Mouse (Mus musculus) urinary bladder, adult 18-20 months (tissue): Measurements from ENCODE around the gene Ccdc63.
"Not testable (repeated sequence)": the region's sequence is repeated elsewhere in the genome, so short reads cannot be mapped to it uniquely, and the experiment has no call there.

ENCODE experiments used
- DNase-seq, 2 experiments: peaks; one replicate each; pipeline ENCODE4 v3.0.0; 2022; ENCODE audit warnings: low spot score in 2 of 2, mixed read lengths in 2 of 2

Ccdc63 gene

DNA sequence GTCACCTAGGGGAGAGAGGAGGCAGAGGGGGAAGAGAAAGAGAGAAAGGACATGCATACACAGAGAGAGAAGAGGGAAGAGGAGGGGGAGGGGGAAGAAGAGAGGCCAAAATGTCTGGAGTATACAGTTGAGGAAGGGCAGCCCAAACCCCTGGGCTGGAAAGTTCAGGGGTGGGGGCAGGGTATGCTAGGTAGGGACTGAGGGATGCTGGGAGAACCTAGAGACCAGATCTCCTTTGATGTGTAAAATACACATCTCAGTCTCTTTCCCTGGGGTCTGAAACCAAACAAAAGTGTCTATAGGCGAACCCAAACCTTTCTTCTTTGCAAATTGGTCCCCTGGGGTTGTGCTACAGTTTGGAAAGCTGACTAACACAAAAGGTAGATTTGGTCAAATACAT lies 7.5 kb upstream of the Ccdc63 start:
- DNase-seq: no peak

DNA sequence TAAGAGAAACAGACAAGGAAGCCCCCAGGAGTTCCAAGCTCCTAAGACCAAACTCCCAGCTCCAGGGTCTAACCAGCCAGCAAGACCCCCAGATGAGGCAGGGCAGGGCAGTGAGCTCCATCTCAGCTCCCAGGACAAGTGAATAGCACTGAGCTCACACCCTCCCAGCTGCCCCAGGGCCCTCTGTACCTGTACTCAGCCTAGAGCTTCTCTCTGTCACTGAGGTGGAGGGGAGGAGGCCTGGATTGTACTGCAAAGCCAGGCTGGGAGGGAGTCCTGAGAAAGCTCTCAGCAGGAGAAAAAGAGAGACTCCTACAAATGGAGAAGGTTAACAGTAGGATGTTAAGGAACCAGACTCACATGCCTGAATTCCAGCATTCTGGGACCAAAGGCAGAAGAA lies 6.0 kb upstream of the Ccdc63 start:
- no peak for DNase-seq

DNA sequence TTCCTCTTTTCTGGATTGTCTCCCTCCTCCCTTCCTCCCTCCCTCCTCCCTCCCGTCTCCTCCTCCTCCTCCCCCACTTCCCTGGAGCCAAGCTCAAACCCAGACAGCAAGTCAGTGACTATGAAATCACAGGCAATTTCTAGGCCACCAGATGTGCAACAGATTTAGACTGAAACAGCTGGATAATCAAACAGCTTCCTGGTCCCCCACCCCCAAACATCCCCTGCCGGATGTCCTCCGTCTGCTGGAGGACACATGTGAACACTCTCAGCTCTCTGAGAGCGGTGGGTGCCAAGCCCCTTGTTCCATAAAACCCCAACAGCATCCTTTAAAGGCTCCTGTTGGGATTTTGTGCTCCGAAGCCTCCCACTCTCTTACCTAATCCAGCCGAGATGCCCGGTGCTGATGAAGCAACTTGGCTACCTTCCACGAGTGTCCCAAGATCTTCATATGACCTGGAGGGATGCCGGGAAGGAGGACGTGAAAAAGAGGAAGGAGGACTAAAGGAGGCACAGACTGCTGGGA lies 5.5 kb upstream of the Ccdc63 start:
- peak; percentile 42 to 69 for DNase-seq

DNA sequence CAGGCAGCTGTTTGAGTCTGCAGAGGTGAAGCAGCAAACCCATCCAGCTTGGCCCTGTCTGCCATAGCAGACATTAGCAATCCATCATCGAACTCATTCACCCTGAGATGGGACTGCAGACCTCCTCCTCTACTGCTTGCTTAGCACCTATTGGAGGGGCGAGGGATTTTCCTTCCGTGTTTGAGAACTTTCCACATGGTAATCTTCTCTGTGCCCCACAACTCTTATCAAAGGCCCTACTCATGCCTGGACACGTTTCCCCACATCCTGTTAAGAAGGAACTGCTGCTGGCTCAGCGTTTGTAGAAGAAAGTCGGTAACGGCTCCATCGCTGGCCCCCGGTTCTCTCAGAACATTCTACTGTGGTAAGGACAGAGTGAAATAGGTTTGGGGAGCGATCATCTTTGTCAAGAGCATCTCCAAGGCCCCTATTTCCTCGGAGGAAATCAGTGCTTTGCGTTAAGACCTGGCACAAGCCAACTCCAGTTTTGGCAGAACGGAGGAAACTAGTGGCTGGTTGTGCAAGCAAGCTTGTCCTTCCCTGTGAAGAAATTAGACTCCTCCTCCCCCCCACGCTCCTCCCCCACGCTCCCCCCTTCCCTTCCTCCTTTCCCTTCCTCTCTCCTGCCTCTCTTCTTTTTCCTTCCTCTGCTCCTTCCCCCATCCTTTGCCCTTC lies 4.9 kb upstream of the Ccdc63 start:
- peak; percentile 60 to 64 for DNase-seq

DNA sequence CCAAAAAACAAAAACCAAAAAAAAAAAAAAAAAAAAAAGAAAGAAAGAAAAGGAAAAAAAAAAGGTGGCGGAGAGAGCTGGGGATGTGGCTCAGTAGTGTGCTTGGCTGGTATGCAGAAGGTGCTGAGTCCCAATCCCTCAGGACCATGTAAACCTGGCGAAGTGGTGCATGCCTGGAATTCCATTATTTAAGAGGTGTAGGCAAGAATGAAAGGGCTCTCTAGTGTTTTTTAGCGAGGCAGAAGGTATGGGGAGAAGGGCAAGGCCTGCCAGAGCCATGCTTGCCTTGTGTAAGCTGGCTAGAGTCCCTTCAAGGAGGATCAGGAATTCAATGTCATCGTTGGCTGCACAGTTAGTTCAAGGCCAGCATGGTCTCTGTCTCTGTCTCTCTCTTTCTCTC lies 4.2 kb upstream of the Ccdc63 start:
- no peak for DNase-seq

DNA sequence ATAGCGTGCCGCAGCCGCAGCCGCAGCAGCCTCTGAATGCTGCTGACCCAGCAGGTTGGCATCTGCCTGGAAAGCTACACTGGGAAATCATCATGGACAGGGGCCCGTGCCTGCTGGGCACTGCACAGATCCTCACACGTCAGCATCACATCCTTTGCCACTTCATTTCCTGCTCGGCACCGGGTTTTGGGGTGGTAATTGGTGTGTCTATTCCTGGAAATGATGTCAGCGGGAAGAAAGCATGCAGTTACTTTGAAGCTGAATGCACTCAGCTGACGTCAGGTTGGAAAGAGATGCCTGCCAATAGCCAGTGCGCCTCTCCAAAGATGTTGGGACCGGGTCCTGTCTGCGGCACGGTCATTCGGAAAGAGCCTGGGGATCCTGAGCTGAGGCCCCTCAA lies 2.9 kb upstream of the Ccdc63 start:
- DNase-seq: no peak

DNA sequence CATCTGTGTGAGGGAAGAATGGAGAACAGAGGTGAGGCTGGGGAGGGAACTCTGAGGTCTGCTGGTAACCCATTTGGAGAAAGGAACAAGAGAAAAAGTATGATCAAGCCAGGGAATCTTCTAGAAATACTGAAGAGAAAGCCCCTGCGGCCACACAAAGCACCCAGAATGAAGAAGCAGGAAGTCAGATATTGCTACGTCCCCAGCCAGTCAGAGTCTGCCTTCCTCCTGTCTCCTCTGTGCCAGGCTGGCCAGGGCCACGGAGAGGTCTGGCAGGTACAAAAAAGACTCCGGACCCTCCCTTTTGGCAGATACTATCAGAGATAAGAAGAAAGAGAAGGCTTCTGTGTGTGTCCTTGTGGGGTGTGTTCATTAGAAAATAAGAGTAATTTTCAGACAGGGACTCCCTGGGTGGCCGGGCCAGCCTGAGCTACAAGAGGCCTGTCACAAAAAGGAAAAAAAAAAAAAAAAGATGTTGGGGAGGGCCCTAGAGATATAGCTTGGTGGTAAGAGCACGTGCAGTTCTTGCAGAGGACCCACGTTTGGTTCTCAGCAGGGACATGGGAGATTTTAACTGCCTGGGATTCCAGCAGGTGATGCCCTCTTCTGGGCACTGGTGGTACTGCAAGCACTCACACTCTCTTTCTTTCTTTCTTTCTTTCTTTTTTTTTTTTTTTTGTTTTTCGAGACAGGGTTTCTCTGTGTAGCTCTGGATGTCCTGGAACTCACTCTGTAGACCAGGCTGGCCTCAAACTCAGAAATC lies 1.8 kb upstream of the Ccdc63 start:
- no peak for DNase-seq

DNA sequence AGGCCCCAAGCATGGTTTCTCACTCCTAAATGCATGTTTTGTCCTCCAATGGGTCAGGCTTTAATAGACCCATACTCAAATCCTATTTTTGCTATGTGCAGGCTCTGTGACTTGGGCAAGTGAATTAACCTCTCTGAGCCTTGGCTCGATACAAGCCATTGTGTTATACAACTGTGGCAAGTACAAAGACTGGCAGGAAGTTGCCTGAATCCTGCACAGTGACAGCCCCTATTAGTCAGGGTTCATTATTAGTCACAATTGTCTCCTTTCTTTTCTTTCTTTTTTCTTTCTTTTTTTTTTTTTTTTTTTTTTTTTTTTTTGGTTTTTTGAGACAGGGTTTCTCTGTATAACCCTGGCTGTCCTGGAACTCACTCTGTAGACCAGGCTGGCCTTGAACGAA lies 852 bp downstream of the Ccdc63 start:
- DNase-seq: not testable (repeated sequence)

DNA sequence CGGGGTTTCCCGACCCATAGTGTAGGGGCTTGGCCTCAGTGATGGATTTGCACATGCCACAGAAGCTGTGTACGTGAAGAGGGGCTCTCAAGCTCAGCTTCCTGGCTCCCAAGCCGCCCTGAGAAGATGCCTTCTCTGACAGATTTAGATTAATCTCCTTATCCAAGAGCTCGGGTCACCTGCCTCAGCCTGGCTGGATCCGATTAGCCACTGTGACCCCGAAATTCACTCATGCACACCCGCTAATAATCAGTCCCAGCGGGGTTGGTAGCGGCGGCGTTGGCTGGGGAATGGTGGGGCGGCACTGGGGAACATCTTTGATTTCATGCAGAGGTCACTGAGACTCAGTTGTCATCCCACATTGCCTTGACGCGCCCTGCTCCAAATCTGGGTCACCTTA lies 1.8 kb downstream of the Ccdc63 start:
- no peak for DNase-seq

DNA sequence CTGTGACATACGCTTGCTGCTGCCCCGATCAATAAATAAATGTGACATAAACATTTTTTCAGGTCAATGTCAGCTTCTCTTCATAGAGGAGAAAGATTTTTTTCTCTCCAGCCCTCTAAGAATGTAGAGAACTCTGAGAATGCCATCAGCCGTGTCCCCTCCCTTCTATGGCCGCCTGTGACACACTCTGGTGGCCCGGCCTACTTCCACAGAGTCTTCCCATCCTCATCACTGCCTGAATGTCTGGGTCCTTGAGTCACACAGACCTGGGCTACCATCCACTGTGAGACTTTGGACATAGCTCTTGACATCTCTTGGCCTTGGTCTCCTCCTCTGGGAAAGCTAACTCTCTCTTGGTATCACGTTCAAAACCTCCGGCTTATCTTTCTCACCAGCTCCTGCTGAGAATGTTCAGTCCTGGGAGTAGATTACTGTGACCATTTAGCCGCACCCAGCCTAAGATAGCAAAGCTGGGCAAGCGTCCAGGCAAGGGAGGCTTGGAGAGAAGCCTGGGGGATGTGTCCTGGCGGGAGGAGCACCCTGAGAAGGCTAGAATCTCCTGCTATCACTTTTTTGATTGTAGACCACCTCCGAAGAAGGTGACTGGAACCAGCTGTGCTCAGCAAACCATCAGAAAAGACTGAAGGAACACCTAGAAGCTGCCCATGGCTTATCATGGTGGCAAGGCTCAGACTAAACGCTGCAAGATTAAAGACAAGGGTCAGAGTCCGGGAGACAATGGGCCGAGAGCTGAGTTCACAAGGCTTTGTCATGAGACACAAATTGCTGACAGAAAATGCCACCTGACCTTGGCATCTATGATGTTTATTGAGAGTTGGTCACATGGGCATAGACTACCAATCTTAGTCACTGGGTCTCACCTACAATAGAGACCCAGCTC lies 3.9 kb downstream of the Ccdc63 start:
- peak in 1 of 2 experiments; percentile 60 for DNase-seq

DNA sequence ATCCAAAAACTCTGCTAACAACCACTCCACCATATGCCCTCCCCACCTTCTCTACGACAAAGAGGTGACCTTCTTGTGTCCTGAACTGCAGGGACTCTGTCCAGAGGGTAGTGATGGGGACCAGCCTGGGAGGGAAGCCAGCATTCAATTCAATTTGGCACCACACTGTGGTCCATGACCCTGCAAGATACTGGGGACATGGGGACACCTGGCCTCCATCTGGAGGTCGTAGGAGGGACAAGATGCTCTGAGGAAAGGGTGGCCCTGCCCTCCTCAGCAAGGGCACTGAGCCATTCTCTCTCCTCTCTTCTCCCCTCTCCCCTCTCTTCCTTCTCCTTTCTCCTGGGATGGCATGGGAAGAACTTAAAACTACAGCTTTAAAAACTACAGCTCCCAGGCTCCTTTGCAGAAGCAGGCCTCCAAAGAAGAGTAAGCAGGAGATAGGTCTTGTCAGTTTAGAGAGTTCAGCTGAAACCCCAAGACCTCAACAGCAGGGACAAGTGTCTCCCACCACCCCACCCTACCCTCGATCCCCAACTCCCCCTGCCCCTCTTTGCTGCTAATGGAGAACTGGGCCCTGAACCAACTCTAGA lies 5.2 kb downstream of the Ccdc63 start:
- DNase-seq: no peak

DNA sequence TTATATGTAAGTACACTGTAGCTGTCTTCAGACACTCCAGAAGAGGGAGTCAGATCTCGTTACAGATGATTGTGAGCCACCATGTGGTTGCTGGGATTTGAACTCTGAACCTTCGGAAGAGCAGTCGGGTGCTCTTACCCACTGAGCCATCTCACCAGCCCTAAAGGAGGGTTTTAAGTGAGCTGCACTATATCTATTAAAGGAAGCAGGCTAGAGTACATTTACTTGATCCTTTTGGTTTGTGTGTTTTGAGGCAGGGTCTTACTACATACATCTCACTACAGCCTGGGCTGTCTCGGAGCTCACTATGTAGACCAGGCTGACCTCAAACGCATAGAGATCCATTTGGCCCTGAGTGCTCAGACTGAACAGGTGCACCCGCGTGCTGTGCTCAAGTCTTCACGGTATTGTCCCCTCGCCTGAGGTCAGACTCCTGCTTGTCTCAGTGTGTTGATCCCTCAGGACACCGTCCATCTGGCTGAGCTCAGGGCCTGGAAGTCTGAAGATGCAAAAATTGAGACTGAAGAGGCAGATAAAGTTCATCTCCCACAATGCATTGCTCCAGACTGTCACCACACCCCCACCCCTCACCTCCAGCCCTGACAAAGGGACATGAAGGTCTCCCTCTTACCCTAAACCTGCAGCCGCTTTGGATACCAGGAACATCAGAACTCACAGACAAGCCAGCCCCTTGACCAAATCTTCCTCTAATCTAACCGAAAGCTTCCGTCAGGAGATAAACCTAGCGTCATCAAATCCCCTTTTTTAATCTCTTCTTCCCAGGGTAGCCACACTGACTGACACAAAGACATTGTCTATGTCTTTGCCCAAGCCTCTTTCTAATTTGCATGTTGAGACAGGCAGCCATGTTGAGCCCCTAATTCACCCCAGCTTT lies 6.0 kb downstream of the Ccdc63 start:
- no peak for DNase-seq

DNA sequence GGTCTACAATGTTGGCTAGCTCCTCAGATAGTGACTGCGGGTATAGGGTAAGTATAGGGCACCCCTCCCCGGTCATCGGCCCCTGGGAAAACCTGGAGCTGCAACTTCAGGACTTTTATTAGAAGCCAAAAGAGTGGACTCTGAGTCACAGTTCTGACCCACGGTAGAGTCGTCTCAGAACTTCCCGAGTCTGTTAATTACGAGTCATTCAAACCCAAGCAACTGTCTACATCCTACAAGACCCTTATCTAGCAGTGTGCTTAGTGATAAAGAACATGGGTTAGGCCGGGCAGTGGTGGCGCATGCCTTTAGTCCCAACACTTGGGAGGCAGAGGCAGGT lies 7.6 kb downstream of the Ccdc63 start:
- DNase-seq: no peak

DNA sequence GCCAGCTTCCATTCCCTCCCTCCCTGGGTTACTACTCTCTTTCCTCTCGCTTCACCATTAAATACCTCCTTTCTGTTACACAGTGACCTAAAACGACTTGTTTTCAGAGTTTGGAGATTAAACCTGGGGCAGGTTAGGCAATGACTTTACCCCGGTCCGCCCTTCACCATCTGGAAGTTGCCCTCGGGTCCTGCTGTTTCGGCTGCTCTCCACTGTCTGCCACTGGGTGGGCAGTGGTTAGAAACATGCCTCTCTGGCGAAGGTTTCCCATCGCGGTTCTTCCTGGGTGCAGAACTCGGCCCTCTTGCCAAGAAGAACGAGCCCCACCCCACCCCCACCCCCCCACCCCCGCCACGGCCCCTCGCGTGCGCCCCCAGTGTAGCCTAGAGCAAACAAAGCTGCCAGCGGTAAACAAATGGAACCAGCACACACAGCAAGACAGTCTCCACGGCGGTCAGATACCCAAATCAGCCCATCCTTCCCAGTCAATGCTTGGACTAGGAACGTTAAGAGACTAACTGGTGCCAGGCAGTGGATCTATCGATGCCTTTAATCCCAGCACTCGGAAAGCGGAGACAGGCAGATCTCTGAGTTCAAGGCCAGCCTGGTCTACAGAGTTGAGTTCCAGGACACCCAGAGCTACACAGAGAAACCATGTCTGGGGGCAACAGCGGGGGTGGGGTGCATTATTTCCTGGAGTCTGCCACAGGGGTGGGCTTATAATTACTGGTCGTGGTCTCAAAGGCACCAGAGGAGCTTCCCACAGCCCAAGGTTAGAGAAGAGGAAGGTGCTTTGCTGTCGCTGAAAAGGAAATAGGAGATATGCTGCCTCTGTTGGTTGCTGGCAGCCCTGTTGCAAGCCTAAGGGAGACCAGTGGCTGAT lies 8.2 kb downstream of the Ccdc63 start:
- DNase-seq: no peak

DNA sequence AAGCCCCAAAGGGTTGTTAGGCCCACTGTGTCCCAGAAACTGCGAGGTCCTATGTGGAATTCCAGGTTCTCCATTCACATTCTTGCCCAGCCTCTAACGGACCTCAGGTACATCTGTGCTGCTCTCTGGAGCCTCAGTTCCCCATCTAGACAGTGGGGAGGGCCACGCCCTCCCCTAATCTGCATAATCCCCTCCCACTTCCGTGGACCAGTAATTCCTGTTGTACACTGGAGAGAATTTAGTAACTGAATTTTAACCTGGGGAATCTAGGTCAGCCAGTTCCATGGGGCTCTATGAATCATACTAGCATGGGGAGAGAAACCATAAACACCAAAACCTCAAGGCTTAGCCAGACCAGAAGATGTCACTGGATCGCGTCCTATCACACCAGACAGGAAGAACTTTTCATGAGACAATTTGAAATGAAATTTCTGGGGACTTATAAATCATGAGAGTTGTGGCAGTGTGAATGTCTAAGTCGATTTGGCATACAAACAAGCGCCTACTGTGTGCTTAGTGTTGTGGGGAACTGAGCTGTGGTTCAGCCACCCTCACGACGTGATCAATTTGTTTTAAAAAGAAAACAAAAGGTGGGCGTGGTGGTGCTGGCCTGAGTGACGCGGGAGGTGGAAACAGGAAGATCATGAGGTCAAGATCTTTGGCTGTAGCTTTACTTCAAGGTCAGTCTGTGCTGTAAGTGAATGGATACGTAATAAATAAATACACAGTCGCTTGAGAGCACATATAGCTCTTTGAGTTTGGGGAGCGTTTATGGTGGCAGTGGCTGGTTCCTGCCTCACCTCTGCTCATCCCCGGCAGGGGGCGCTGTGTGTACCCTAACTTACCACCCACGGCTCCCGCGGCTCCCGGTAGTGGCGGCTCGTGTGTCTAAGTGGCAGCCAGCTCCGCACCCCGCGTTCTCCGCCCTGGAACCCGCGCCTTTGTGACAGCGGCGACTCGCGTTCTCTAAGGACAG lies 9.3 kb downstream of the Ccdc63 start:
- peak; percentile 80 to 85 for DNase-seq

DNA sequence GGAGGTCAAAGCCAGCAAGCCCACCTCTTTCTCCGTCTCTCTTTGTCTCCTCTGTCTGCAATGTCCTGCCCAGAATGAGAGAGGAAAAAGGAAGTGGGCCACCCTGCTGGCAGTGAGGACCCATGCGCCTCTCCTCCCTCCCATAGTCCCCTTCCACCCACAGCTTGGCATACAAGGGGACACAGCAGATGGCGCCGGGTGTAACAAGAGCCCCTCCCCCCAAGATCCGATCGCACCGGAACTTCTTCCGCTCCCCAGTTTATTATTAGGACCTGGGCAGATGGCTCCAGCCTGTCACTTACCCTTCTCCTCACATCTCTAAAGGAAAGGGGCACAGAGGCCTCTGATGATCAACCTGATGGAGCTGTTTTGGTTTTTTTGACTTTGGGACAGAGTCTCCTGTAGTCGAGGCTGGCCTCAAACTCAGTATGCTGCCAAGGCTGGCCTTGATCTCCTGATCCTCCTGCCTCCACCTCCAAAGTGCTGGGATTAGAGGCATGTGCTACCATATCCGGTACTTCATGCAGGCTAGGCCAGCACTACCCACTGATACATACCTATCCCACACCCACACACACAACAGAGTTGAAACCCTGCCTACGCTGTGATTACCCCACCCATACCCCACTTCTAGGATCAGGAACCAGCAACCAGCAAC lies 10.2 kb downstream of the Ccdc63 start:
- no peak for DNase-seq

DNA sequence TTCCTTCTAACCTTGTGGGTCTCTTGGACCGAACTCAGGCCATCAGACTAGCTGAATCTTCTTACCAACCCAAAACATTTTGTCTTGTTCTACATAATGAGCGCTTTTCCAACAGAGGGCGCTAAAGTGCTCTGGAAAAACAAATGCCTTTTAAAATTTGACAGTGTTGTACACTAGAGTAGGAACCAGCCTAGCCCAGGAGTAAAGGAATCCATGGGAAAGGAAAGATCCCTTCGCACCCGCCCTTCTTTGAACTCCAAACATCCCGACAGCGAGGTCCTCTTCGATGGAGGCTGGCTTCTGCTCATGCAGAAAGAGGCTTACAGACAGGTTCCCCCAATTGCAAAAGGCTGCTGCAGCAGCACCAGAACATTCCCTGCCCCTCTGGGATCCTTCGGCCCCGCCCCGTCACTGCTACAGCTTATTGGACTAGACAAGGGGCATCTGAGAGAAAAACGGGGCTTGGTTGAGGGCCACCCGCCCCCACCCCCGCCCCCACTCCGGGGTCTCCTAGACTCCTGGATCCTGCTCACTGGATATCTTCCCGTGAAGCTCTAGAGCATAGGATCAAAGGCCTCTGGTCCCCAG lies 11.5 kb downstream of the Ccdc63 start:
- DNase-seq: peak in 1 of 2 experiments; percentile 46
